Comparison of ENCODE assay signal across 17 mouse cellular contexts in the genomic region with DNA sequence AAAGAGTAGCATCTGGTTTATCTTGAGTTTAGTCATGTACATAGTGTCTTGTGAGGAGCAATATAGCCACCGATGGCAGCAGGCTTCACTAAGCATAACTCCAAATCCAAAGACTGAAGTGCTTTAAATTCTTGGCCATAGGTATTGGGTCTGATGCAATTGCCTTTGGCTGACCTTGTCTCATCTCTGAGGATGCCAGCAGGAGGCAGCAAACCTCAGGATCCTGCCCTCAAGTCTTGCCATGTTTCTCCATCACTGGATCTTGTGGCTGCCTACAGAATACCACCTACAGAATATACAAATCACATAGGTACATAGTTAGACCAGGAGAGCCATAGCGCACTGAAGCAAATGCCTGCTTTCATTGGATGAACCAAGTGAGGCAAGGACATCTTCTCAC. TPM values are rescaled to one million over a fixed set of nuclear protein-coding genes. Genes with fewer than 3 reads are reported as not detected.
A peak's percentile ranks its signal among the peaks of the same experiment; 100 is the strongest.
DNase-seq lines count a peak whose midpoint lies in the region; ATAC-seq and TF ChIP-seq lines count a peak whose summit lies in the region.
"Had no signal": no experiment of that assay in that cellular context is flagged by ENCODE, and none has a peak within 500 bp of the region (broad histone marks: within the 10 kb centered on the region; RNA-seq: fewer than 3 reads in every experiment).

No protein-coding gene starts in this region.

- no peak overlapping the region for H3K4me3 ChIP-seq in embryonic facial prominence, embryonic 11.5 days (ENCODE audit: low read depth, low read length)
- no peak overlapping the region for H3K4me3 ChIP-seq in embryonic facial prominence, embryonic 10.5 days
- no peak overlapping the region for H3K4me3 ChIP-seq in layer of hippocampus, adult 2 months
- no peak overlapping the region for H3K4me3 ChIP-seq in hindbrain, embryonic 16.5 days (ENCODE audit: low read length)
- H3K4me3 ChIP-seq: forebrain, embryonic 13.5 days had no signal

- peak; percentile 55 for TF ChIP-seq CTCF in layer of hippocampus, adult 2 months (conservative IDR thresholded peaks at IDR 0.05)

- no peak overlapping the region for H3K4me2 ChIP-seq in embryonic facial prominence, embryonic 11.5 days (ENCODE audit: low read depth, low read length)
- H3K4me2 ChIP-seq in hindbrain, embryonic 16.5 days (ENCODE audit: low read length), result no peak overlapping the region
- H3K4me2 ChIP-seq: forebrain, embryonic 13.5 days had no signal

- no peak overlapping the region for H3K9ac ChIP-seq in embryonic facial prominence, embryonic 11.5 days (replicated peaks; ENCODE audit: low read length)
- no peak overlapping the region for H3K9ac ChIP-seq in hindbrain, embryonic 16.5 days (ENCODE audit: low read depth, low read length)
- H3K9ac ChIP-seq: forebrain, embryonic 13.5 days had no signal

- peak; percentile 5 for DNase-seq in embryonic facial prominence, embryonic 11.5 days (ENCODE audit: low spot score)
- DNase-seq in embryonic facial prominence, embryonic 10.5 days (ENCODE audit: low spot score), result no peak
- no peak for DNase-seq in layer of hippocampus, adult 2 months (ENCODE audit: low spot score in 2 of 2)
- no peak for DNase-seq in layer of hippocampus, postnatal 25 days (ENCODE audit: extremely low spot score in 1 of 2, low spot score in 1 of 2)
- DNase-seq in ES-CJ7 (ENCODE audit: low read depth, low spot score), result peak; percentile 16
- DNase-seq in gastrocnemius, postnatal 25 days, result no peak
- DNase-seq: adrenal gland, adult 8-10 months; B cell, adult 2 months; cerebellum, postnatal 10 days; heart, postnatal 14 days; midbrain, embryonic 14.5 days; thymus, postnatal 36 days had no signal

- H3K9me3 ChIP-seq in embryonic facial prominence, embryonic 11.5 days (replicated peaks; ENCODE audit: control insufficient read depth, low read length), result no peaks in the 10 kb centered on the region
- no peaks in the 10 kb centered on the region for H3K9me3 ChIP-seq in embryonic facial prominence, embryonic 10.5 days
- no peaks in the 10 kb centered on the region for H3K9me3 ChIP-seq in hindbrain, embryonic 16.5 days (ENCODE audit: control insufficient read depth, low read length)
- H3K9me3 ChIP-seq: forebrain, embryonic 13.5 days had no signal

- no peaks in the 10 kb centered on the region for H3K36me3 ChIP-seq in embryonic facial prominence, embryonic 11.5 days (replicated peaks; ENCODE audit: control insufficient read depth, insufficient read depth, low read depth, low read length)
- H3K36me3 ChIP-seq in embryonic facial prominence, embryonic 10.5 days (replicated peaks), result no peaks in the 10 kb centered on the region
- no peaks in the 10 kb centered on the region for H3K36me3 ChIP-seq in hindbrain, embryonic 16.5 days (ENCODE audit: control insufficient read depth, insufficient read depth, low read length)

- WGBS in embryonic facial prominence, embryonic 11.5 days, result 92% methylated on average over 2 of the region's 2 CpGs
- WGBS in embryonic facial prominence, embryonic 10.5 days, result 88% methylated on average over 2 of the region's 2 CpGs
- 94% methylated on average over 2 of the region's 2 CpGs for WGBS in hindbrain, embryonic 16.5 days

- H3K4me1 ChIP-seq in embryonic facial prominence, embryonic 11.5 days (ENCODE audit: control insufficient read depth, insufficient read depth, low read length), result no peaks in the 10 kb centered on the region; the same call in 1 of the 2 replicates
- no peaks in the 10 kb centered on the region for H3K4me1 ChIP-seq in embryonic facial prominence, embryonic 10.5 days
- peaks cover 3% of the 10 kb centered on the region; the same call in 1 of the 2 replicates for H3K4me1 ChIP-seq in hindbrain, embryonic 16.5 days (ENCODE audit: control insufficient read depth, insufficient read depth, low read depth, low read length)

- H3K27me3 ChIP-seq in embryonic facial prominence, embryonic 11.5 days (ENCODE audit: control insufficient read depth, insufficient read depth, low read length), result no peaks in the 10 kb centered on the region
- peaks cover 9% of the 10 kb centered on the region for H3K27me3 ChIP-seq in embryonic facial prominence, embryonic 10.5 days (replicated peaks; ENCODE audit: low read depth, poor library complexity, severe bottlenecking)
- H3K27me3 ChIP-seq in hindbrain, embryonic 16.5 days (replicated peaks; ENCODE audit: control insufficient read depth, insufficient read depth, low read length), result no peaks in the 10 kb centered on the region

- no peak overlapping the region for H3K27ac ChIP-seq in embryonic facial prominence, embryonic 11.5 days (replicated peaks; ENCODE audit: low read depth, low read length)
- H3K27ac ChIP-seq in embryonic facial prominence, embryonic 10.5 days (replicated peaks), result no peak overlapping the region
- H3K27ac ChIP-seq in layer of hippocampus, adult 2 months, result no peak overlapping the region
- H3K27ac ChIP-seq in hindbrain, embryonic 16.5 days (ENCODE audit: low read depth, low read length), result no peak overlapping the region
- H3K27ac ChIP-seq: forebrain, embryonic 13.5 days; hindbrain, postnatal 0 days had no signal

- no peak for ATAC-seq in embryonic facial prominence, embryonic 11.5 days (replicated peaks; ENCODE audit: insufficient number of reproducible peaks, low FRiP score, low TSS enrichment, low read depth)
- peak; percentile 74 for ATAC-seq in granulocyte monocyte progenitor cell, adult 5-6 weeks (replicated peaks; ENCODE audit: poor library complexity, severe bottlenecking)
- no peak for ATAC-seq in hindbrain, embryonic 16.5 days
- ATAC-seq: forebrain, embryonic 13.5 days; hindbrain, postnatal 0 days had no signal

RNA-seq across cellular contexts. Expression of gene Unc5c, which starts 7.5 kb away (rescaled TPM):
- 10.0 and 10.2 TPM in 2 replicates for polyA plus RNA-seq in embryonic facial prominence, embryonic 11.5 days (2014; fragmentation: Nextera tagmentation; extraction: Ambion mirVana)
- 10.3 and 11.9 TPM in 2 replicates for polyA plus RNA-seq in embryonic facial prominence, embryonic 10.5 days (2016; fragmentation: Nextera tagmentation; extraction: Ambion mirVana)
- 10 to 100 TPM; 45.5 to 45.8 TPM for total RNA-seq in layer of hippocampus, adult 2 months (2021)
- total RNA-seq in layer of hippocampus, postnatal 25 days (2021), result 10 to 100 TPM; 36.8 to 48.3 TPM
- not detected in 2 replicates for total RNA-seq in granulocyte monocyte progenitor cell, adult 5-6 weeks (2014; fragmentation: Nextera tagmentation)
- 0.04 TPM in 1 of 2 replicates, not detected in the other for total RNA-seq in granulocyte monocyte progenitor cell, adult 5-6 weeks (2017)
- not detected for total RNA-seq in gastrocnemius, postnatal 25 days (2021)
- polyA plus RNA-seq in hindbrain, embryonic 16.5 days (2015; fragmentation: Nextera tagmentation; extraction: Ambion mirVana), result 22.9 and 26.6 TPM in 2 replicates
- total RNA-seq: liver, adult 2 months had no signal
- polyA plus RNA-seq: liver, adult 2 months had no signal

Comparison
In these comparisons a context has a peak if more than half of its experiments do, and no peak if none do; other contexts are left out.
1. DNase-seq: peak in embryonic facial prominence, embryonic 11.5 days (single experiment) and ES-CJ7 (single experiment); none in embryonic facial prominence, embryonic 10.5 days (single experiment), layer of hippocampus, adult 2 months (0 of 2), layer of hippocampus, postnatal 25 days (0 of 2) and gastrocnemius, postnatal 25 days (single experiment).
2. RNA of gene Unc5c, which starts 7.5 kb away (total RNA-seq): 36.8 to 48.3 TPM in layer of hippocampus, postnatal 25 days and 45.5 to 45.8 TPM in layer of hippocampus, adult 2 months; not detected in gastrocnemius, postnatal 25 days and 0.04 TPM in granulocyte monocyte progenitor cell, adult 5-6 weeks; every median in the first group is over 10 times any median in the second.